9 mouse cellular contexts compared by ENCODE assay signal in genomic region chr5:28459456-28460225, GRCm38 (mm10). TPM values are rescaled to one million over a fixed set of nuclear protein-coding genes. Genes with fewer than 3 reads are reported as not detected.
A peak's percentile ranks its signal among the peaks of the same experiment; 100 is the strongest.
DNase-seq lines count a peak whose midpoint lies in the region; ATAC-seq lines count a peak whose summit lies in the region.
"Had no signal": no experiment of that assay in that cellular context is flagged by ENCODE, and none has a peak within 500 bp of the region (broad histone marks: within the 10 kb centered on the region; RNA-seq: fewer than 3 reads in every experiment).

No protein-coding gene starts in this region.

- peaks cover 100% of the 10 kb centered on the region for H3K27me3 ChIP-seq in forebrain, embryonic 10.5 days (ENCODE audit: poor library complexity, severe bottlenecking)
- peaks cover 83% of the 10 kb centered on the region for H3K27me3 ChIP-seq in forebrain, embryonic 16.5 days (replicated peaks; ENCODE audit: control insufficient read depth, insufficient read depth, low read length)
- peaks cover 90% of the 10 kb centered on the region for H3K27me3 ChIP-seq in forebrain, embryonic 12.5 days
- H3K27me3 ChIP-seq in limb, embryonic 15.5 days, result peaks cover 92% of the 10 kb centered on the region
- H3K27me3 ChIP-seq in neural tube, embryonic 11.5 days (ENCODE audit: control insufficient read depth, insufficient read depth, low read length), result peaks cover 92% of the 10 kb centered on the region

- no peak overlapping the region for H3K27ac ChIP-seq in forebrain, embryonic 10.5 days
- H3K27ac ChIP-seq in forebrain, embryonic 16.5 days (ENCODE audit: low read length), result no peak overlapping the region
- H3K27ac ChIP-seq in forebrain, embryonic 12.5 days, result peak overlapping the region; percentile 56
- H3K27ac ChIP-seq in limb, embryonic 15.5 days, result no peak overlapping the region
- H3K27ac ChIP-seq in neural tube, embryonic 11.5 days (ENCODE audit: low read depth, low read length), result no peak overlapping the region

- no peak overlapping the region for H3K9ac ChIP-seq in forebrain, embryonic 16.5 days (replicated peaks; ENCODE audit: low read depth, low read length)
- H3K9ac ChIP-seq in forebrain, embryonic 12.5 days, result no peak overlapping the region; the same call in 1 of the 2 replicates
- H3K9ac ChIP-seq in limb, embryonic 15.5 days, result no peak overlapping the region
- H3K9ac ChIP-seq in neural tube, embryonic 11.5 days (ENCODE audit: low read length), result no peak overlapping the region

- WGBS in forebrain, embryonic 10.5 days, result under 1% methylated on average over 41 of the region's 41 CpGs
- WGBS in forebrain, embryonic 16.5 days, result 2% methylated on average over 41 of the region's 41 CpGs
- WGBS in forebrain, embryonic 12.5 days, result under 1% methylated on average over 41 of the region's 41 CpGs
- 1% methylated on average over 41 of the region's 41 CpGs for WGBS in limb, embryonic 15.5 days
- under 1% methylated on average over 41 of the region's 41 CpGs for WGBS in neural tube, embryonic 11.5 days

- peaks cover 68% of the 10 kb centered on the region for H3K4me1 ChIP-seq in forebrain, embryonic 10.5 days
- peaks cover 35% of the 10 kb centered on the region for H3K4me1 ChIP-seq in forebrain, embryonic 16.5 days (replicated peaks; ENCODE audit: control insufficient read depth, insufficient read depth, low read length)
- peaks cover 63% of the 10 kb centered on the region for H3K4me1 ChIP-seq in forebrain, embryonic 12.5 days
- peaks cover 39% of the 10 kb centered on the region for H3K4me1 ChIP-seq in limb, embryonic 15.5 days
- H3K4me1 ChIP-seq in neural tube, embryonic 11.5 days (ENCODE audit: control insufficient read depth, insufficient read depth, low read length), result peaks cover 20% of the 10 kb centered on the region

- peak; percentile 56 for DNase-seq in forebrain, embryonic 10.5 days (ENCODE audit: extremely low spot score, low spot score)
- DNase-seq in neural tube, embryonic 11.5 days (ENCODE audit: low spot score), result peak; percentile 68
- no peak for DNase-seq in gastrocnemius, postnatal 14 days
- no peak for DNase-seq in cerebellum, adult 18-20 months
- DNase-seq in left cerebral cortex, postnatal 14 days (ENCODE audit: low spot score in 2 of 2), result no peak

- H3K4me3 ChIP-seq in forebrain, embryonic 10.5 days, result peak overlapping the region; percentile 48
- no peak overlapping the region for H3K4me3 ChIP-seq in forebrain, embryonic 16.5 days (replicated peaks; ENCODE audit: low read length)
- H3K4me3 ChIP-seq in forebrain, embryonic 12.5 days (replicated peaks), result peak overlapping the region; percentile 44
- peak overlapping the region; percentile 42 for H3K4me3 ChIP-seq in limb, embryonic 15.5 days
- H3K4me3 ChIP-seq in neural tube, embryonic 11.5 days (ENCODE audit: low read depth, low read length), result 0 out of 2 replicates have a peak overlapping the region, but pooled peaks have one; percentile 3

- no peaks in the 10 kb centered on the region for H3K36me3 ChIP-seq in forebrain, embryonic 10.5 days (replicated peaks)
- no peaks in the 10 kb centered on the region for H3K36me3 ChIP-seq in forebrain, embryonic 16.5 days (ENCODE audit: control insufficient read depth, insufficient read depth)
- H3K36me3 ChIP-seq in forebrain, embryonic 12.5 days (replicated peaks), result no peaks in the 10 kb centered on the region
- no peaks in the 10 kb centered on the region for H3K36me3 ChIP-seq in limb, embryonic 15.5 days
- no peaks in the 10 kb centered on the region for H3K36me3 ChIP-seq in neural tube, embryonic 11.5 days (ENCODE audit: control insufficient read depth, insufficient read depth, low read length)

- H3K4me2 ChIP-seq in forebrain, embryonic 16.5 days (ENCODE audit: low read length), result no peak overlapping the region
- H3K4me2 ChIP-seq in forebrain, embryonic 12.5 days, result peak overlapping the region; percentile 64
- H3K4me2 ChIP-seq in limb, embryonic 15.5 days, result 0 out of 2 replicates have a peak overlapping the region, but pooled peaks have one; percentile 70
- H3K4me2 ChIP-seq in neural tube, embryonic 11.5 days (ENCODE audit: low read depth), result peak overlapping the region; percentile 24

- intact Hi-C loops in gastrocnemius, postnatal 14 days (cut with DNase I; ENCODE audit: low total_unique reads), result loop anchor here (10.0 kb wide), 1 partner anchor 875 kb away; no protein-coding TSS in a partner anchor
- intact Hi-C loops in left cerebral cortex, postnatal 14 days (cut with DNase I), result loop anchor here (5.0 to 10.0 kb wide), 3 partner anchors 738 to 875 kb away; partner anchors contain the start of gene Rnf32

- no peak for ATAC-seq in forebrain, embryonic 16.5 days
- peak; percentile 67 for ATAC-seq in forebrain, embryonic 12.5 days (ENCODE audit: low FRiP score)
- no peak for ATAC-seq in limb, embryonic 15.5 days (ENCODE audit: insufficient number of reproducible peaks, low FRiP score, low TSS enrichment, low read depth)
- peak; percentile 39; the same call in 1 of the 2 replicates for ATAC-seq in neural tube, embryonic 11.5 days (ENCODE audit: insufficient read depth, low FRiP score, low TSS enrichment)

- no peaks in the 10 kb centered on the region for H3K9me3 ChIP-seq in forebrain, embryonic 10.5 days
- H3K9me3 ChIP-seq in forebrain, embryonic 16.5 days (ENCODE audit: control insufficient read depth, low read length), result no peaks in the 10 kb centered on the region
- no peaks in the 10 kb centered on the region for H3K9me3 ChIP-seq in forebrain, embryonic 12.5 days
- no peaks in the 10 kb centered on the region for H3K9me3 ChIP-seq in limb, embryonic 15.5 days
- no peaks in the 10 kb centered on the region for H3K9me3 ChIP-seq in neural tube, embryonic 11.5 days (ENCODE audit: control insufficient read depth, low read length)

RNA-seq across cellular contexts. Expression of gene Shh, which starts 7.4 kb away (rescaled TPM):
- 2.3 and 2.6 TPM in 2 replicates for polyA plus RNA-seq in forebrain, embryonic 10.5 days (2016; fragmentation: Nextera tagmentation; extraction: Ambion mirVana)
- polyA plus RNA-seq in forebrain, embryonic 16.5 days (2015; fragmentation: Nextera tagmentation; extraction: Ambion mirVana), result 0.62 and 1.2 TPM in 2 replicates
- 2.7 and 4.2 TPM in 2 replicates for polyA plus RNA-seq in forebrain, embryonic 12.5 days (2016; fragmentation: Nextera tagmentation; extraction: Ambion mirVana)
- 0.20 TPM in 1 of 2 replicates, not detected in the other for polyA plus RNA-seq in limb, embryonic 15.5 days (2015; fragmentation: Nextera tagmentation; extraction: Ambion mirVana)
- 1.9 and 2.5 TPM in 2 replicates for polyA plus RNA-seq in neural tube, embryonic 11.5 days (2014; fragmentation: Nextera tagmentation; extraction: Ambion mirVana)
- total RNA-seq in gastrocnemius, postnatal 14 days (2021), result not detected
- 1 to 10 TPM; 2.9 to 3.4 TPM for total RNA-seq in left cerebral cortex, postnatal 14 days (2021)
- total RNA-seq: neutrophil, adult 5-6 weeks had no signal

Comparison
In these comparisons a context has a peak if more than half of its experiments do, and no peak if none do; other contexts are left out.
1. ATAC-seq: peak in forebrain, embryonic 12.5 days (single experiment) and neural tube, embryonic 11.5 days (single experiment); none in forebrain, embryonic 16.5 days (single experiment) and limb, embryonic 15.5 days (single experiment).
2. DNase-seq: peak in forebrain, embryonic 10.5 days (single experiment) and neural tube, embryonic 11.5 days (single experiment); none in gastrocnemius, postnatal 14 days (single experiment), cerebellum, adult 18-20 months (0 of 2) and left cerebral cortex, postnatal 14 days (0 of 2).